Mouse (Mus musculus) testis, adult 2 months (tissue): ENCODE measurements around the gene Skp2. TPM values are rescaled to one million over a fixed set of nuclear protein-coding genes. Genes with fewer than 3 reads are reported as not detected.

Source experiments
- H3K27ac ChIP-seq: fragments of 200-500 bp; 2 replicates; pipeline ENCODE4 v1.5.1; 2012; ENCODE audit warnings: low read depth, low read length; ENCODE audit not compliant: control insufficient read depth, insufficient read depth
- H3K27me3 ChIP-seq: fragments of 200-500 bp; 2 replicates; pipeline ENCODE4 v1.6.1; 2012; ENCODE audit warnings: mild to moderate bottlenecking, low read length, moderate library complexity; ENCODE audit not compliant: control insufficient read depth, insufficient read depth
- H3K36me3 ChIP-seq: fragments of 200-500 bp; 2 replicates; pipeline ENCODE4 v1.6.1; 2012; ENCODE audit warnings: mild to moderate bottlenecking, low read length; ENCODE audit not compliant: control insufficient read depth, insufficient read depth
- H3K4me1 ChIP-seq: fragments of 200-500 bp; 2 replicates; pipeline ENCODE4 v1.6.1; 2012; ENCODE audit warnings: low read length; ENCODE audit not compliant: control insufficient read depth, insufficient read depth
- H3K4me3 ChIP-seq: fragments of 200-500 bp; 2 replicates; pipeline ENCODE4 v1.5.1; 2012; ENCODE audit warnings: low read depth, mild to moderate bottlenecking, low read length, moderate library complexity, mixed read lengths; ENCODE audit not compliant: control insufficient read depth
- CTCF ChIP-seq: fragments of 200-500 bp; IDR thresholded peaks from 2 replicates; pipeline ENCODE4 v1.5.1; 2012; ENCODE audit warnings: low read depth, mild to moderate bottlenecking, inconsistent platforms, low read length, moderate library complexity; ENCODE audit not compliant: control insufficient read depth, insufficient read depth, insufficient replicate concordance
- POLR2A ChIP-seq: fragments of 200-500 bp; IDR thresholded peaks from 2 replicates; pipeline ENCODE4 v1.6.1; 2012; ENCODE audit warnings: low read depth, mild to moderate bottlenecking, inconsistent platforms, low read length, moderate library complexity; ENCODE audit not compliant: control insufficient read depth
- polyA plus RNA-seq: library from polyadenylated mRNA; depleted of rRNA; stranded (reverse); fragments of >200 nt; gene quantifications from 2 replicates; pipeline ENCODE4 v1.2.3, GENCODE M21; 2012

Gene Skp2
- polyA plus RNA-seq, 1 experiment = 149 TPM

DNA sequence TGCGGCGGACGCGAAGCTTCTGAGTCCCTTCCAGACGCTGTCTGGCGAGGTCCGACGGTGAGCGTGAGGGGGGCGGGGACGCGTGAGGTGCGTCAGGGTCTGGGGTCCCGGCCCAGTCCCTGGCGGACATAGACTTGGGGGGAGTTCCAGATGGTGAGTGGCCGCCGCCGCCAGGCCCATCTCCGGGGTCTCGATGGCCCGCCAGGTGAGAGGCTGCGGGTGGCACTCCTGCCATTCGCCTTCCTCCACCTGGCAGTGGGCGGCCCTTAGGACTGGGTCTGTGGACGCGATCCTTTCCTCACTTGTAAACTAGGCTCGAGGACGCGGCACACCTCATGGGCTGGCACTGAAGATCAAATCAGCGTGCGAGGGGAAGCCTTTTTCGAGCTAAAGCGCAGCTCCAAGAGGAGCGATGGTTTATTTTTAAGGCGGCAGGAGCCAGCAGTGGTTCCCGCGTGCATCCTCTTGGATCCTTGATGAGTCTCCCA lies 14.5 kb downstream of the Skp2 start:
- TF ChIP-seq CTCF (no peak), POLR2A (no peak)
- peak overlapping the region; percentile 99 for H3K4me3 ChIP-seq
- H3K27me3 ChIP-seq = no peaks in the 10 kb centered on the region
- peak overlapping the region; percentile 91 for H3K27ac ChIP-seq
- no peaks in the 10 kb centered on the region for H3K36me3 ChIP-seq
- peaks cover 10% of the 10 kb centered on the region for H3K4me1 ChIP-seq

DNA sequence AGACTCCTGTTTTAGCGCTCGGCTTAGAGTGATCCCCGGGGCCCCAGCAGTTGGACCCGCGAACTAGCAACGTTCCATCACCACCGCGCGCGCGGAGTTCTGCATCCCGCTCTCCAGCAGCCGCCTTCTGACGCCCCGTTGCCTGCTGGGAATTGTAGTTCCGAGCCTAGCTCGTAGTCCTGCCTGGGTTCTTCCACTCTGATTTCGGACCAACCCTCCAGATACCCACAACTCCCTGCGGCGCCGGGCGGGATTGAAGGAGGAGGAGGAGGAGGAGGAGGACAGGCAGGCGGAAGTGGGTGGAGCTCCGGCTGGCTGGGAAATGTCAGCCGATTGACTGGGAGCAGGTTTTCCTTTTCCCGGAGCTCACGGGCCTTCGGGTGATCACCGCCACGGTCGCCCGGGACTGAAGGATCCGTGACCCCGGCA lies 15.0 kb downstream of the Skp2 start, which contains the start of gene Lmbrd2:
TSS of gene Lmbrd2 (plus strand) at position 299 of the 429 bp plus-strand sequence.
- Histone ChIP-seq H3K36me3 (no peaks in the 10 kb centered on the region), H3K4me1 (peaks cover 10% of the 10 kb centered on the region), H3K4me3 (peak within 1 kb of the TSS; percentile 99), H3K27ac (peak within 1 kb of the TSS; percentile 91), H3K27me3 (no peaks in the 10 kb centered on the region)
- TF ChIP-seq CTCF (no peak), POLR2A (peak; percentile 69; the same call in 1 of the 2 replicates)

DNA sequence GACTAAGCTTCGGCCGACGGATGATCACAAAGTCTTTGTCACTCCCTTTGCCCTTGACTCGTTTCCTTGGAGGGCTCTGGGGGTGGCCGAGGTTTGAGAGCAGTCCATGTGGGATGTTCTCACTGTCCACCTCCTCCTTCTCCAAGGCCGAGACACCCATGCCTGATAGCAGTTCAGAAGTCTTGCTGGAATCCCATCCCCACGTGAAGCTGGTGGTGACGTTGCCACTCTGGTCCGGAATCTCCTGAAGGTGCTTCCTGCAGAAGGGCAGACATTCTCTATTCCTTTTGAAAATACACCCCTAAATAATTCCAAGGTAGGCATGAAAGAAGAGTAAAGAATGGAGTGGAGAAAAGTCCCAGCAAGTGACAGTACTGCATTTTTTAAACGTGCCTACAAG lies 15.8 kb downstream of the Skp2 start:
- Histone ChIP-seq H3K36me3 (no peaks in the 10 kb centered on the region), H3K4me3 (no peak overlapping the region; the same call in 1 of the 2 replicates), H3K27ac (no peak overlapping the region; the same call in 1 of the 2 replicates), H3K27me3 (no peaks in the 10 kb centered on the region), H3K4me1 (peaks cover 10% of the 10 kb centered on the region)
- TF ChIP-seq POLR2A (no peak), CTCF (no peak)

DNA sequence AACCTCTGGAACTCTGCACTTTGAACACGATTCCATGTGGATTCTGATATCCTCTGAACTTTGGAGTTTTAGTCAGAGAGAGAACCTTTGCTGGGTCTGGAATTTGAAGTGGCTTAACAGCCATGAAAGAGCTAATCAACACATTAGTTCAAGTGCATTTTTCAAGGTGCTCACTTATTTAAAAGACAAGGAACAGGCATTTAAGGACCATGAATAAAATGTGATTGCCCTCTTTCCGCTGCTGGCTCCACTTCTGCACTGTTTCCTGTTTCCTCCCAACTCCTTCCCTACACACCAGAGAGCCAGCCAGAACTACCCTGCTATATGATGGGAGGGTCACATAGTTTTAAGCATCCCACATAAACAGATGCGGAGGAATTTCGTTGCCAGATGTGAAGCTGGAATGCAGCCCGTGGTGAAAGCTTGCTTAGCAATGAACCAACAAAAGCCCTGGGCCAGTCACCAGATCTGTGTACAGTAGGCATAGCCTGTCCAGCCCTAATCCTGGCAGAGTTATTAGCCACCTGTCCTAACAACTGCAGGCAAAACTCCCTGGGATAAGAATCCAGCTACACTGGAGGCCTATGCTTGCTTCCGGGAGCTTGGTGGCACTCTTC lies 20.2 kb downstream of the Skp2 start:
- Histone ChIP-seq H3K27me3 (no peaks in the 10 kb centered on the region), H3K4me1 (peaks cover 7% of the 10 kb centered on the region), H3K4me3 (no peak overlapping the region), H3K27ac (no peak overlapping the region), H3K36me3 (no peaks in the 10 kb centered on the region)
- no peak for TF ChIP-seq CTCF
- TF ChIP-seq POLR2A = no peak

DNA sequence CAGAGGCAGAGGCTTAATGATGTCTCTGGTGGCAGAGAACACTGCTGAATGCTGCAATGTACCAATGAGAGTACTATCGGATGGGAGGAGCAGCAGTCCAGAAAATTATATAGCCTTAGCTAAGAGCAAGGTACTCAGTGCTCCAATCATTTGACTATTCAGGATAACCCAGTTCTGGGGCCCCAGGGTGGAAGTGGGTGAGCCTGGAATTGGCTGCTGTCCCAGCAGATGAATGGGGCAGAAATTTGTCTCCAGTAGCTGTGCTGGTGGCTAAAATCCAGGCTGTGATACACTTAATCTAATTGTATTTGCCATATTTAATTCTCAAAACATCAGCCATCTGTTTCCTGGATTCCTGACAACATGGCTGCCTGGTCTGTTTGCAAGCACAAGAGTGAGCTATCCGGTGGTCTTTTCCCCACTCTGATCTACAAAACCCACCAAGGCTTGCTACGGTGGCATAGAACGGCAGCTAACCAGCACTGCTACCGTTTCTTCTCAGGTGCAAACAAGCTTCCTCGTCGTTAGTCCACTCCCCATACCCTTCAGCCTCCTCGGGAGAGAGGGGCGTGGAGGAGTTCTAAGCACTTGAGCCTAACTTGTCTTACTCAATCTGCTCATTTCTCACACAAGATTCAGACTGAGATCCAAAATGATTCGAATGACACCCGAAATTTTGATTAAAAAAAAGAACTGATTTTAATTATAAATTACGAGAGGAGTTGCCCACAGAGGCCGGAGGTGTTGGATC lies 22.4 kb downstream of the Skp2 start:
- H3K4me3 ChIP-seq = no peak overlapping the region
- no peaks in the 10 kb centered on the region for H3K27me3 ChIP-seq
- peaks cover 2% of the 10 kb centered on the region for H3K4me1 ChIP-seq
- no peaks in the 10 kb centered on the region for H3K36me3 ChIP-seq
- TF ChIP-seq POLR2A = no peak
- TF ChIP-seq CTCF = no peak
- H3K27ac ChIP-seq = no peak overlapping the region

DNA sequence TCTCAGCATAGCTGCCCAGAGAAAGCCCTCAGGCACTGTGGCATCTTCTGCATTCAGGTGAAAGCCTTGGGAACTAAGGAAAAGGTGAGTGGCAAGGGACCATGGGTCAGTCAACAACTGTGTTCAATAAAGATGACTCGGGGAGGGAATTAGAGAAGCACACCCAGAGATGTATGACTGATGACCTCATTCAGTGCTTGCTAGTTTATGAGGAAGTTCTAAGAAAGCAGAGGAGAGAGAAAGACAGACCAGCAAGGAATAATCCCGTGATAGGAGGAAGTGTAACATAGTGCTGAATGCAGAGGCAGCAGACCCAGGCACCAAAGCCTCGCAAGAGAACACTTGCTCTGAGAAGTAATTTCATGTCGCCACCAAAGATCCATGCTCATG lies 23.7 kb downstream of the Skp2 start:
- TF ChIP-seq POLR2A (no peak), CTCF (no peak)
- Histone ChIP-seq H3K36me3 (no peaks in the 10 kb centered on the region), H3K4me3 (no peak overlapping the region)

DNA sequence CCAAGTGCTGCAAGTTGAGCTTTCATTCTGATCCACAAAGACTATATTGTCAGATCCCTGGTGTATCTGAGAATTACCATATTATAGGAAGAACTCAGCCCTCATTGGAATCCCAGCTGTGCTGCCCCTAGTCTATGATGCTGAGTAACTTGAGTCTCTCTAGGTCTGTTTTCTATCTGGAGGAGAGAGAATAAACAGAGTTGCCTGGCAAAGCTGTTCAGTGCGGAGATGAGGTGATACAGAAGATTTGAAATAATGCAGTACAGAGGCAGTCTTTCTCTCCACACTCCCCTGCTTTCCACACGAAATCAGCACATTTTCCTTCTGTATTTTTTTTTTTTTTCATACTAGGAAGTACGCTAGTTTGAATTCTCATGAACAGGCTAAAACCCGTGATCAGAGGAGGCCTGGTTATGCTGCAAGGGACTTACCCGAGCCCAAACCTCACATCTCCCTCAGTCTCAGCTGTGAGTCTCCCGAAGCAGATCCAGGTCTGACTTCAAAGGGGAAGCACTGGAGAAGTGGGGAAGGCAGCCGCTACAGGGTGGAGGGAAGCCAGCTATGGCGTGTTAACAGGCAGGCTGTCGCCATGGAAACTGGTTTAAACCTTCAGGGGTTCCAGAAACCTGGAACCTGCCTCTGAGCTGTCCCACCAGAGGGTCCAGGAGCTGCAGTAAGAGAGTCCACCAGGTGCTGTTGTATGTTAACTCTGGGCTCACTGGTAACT lies 24.3 kb downstream of the Skp2 start:
- H3K27me3 ChIP-seq = no peaks in the 10 kb centered on the region
- no peaks in the 10 kb centered on the region for H3K36me3 ChIP-seq
- H3K27ac ChIP-seq = no peak overlapping the region
- H3K4me1 ChIP-seq = peaks cover 2% of the 10 kb centered on the region
- H3K4me3 ChIP-seq = no peak overlapping the region
- no peak for TF ChIP-seq CTCF
- TF ChIP-seq POLR2A = no peak

More for the DNA sequence above, 23.7 kb downstream of the Skp2 start:
- H3K27me3 ChIP-seq = no peaks in the 10 kb centered on the region
- H3K4me1 ChIP-seq = peaks cover 2% of the 10 kb centered on the region
- H3K27ac ChIP-seq = no peak overlapping the region
